Mouse (Mus musculus): ENCODE results near the gene Tbx2.

The Tbx2 gene

GRCm38 (mm10) chr11:85839258-85840030 lies 7.1 kb downstream of the Tbx2 start:
- in situ Hi-C loops (cut with MseI, MboI), result no loop called here

- in situ Hi-C loops (cut with MseI, MboI), result no loop called here
Measured at GRCm38 (mm10) chr11:85840031-85840802, 7.9 kb downstream of the Tbx2 start.

- in situ Hi-C loops (cut with MseI, MboI), result no loop called here
Measured at GRCm38 (mm10) chr11:85840803-85841145, 8.4 kb downstream of the Tbx2 start.

- in situ Hi-C loops (cut with MseI, MboI), result no loop called here
Measured at GRCm38 (mm10) chr11:85841211-85841681, 8.9 kb downstream of the Tbx2 start.

GRCm38 (mm10) chr11:85841980-85842379 lies 9.6 kb downstream of the Tbx2 start:
- in situ Hi-C loops (cut with MseI, MboI), result no loop called here

- in situ Hi-C loops (cut with MseI, MboI), result no loop called here
Measured at GRCm38 (mm10) chr11:85842596-85843346, 10.4 kb downstream of the Tbx2 start.

GRCm38 (mm10) chr11:85843347-85843692 lies 11.0 kb downstream of the Tbx2 start:
- in situ Hi-C loops (cut with MseI, MboI), result no loop called here

GRCm38 (mm10) chr11:85844144-85844965 lies 12.0 kb downstream of the Tbx2 start:
- in situ Hi-C loops (cut with MseI, MboI), result no loop called here

GRCm38 (mm10) chr11:85844971-85845370 lies 12.6 kb downstream of the Tbx2 start:
- in situ Hi-C loops (cut with MseI, MboI), result no loop called here

GRCm38 (mm10) chr11:85845921-85846320 lies 13.6 kb downstream of the Tbx2 start:
- in situ Hi-C loops (cut with MseI, MboI), result no loop called here

GRCm38 (mm10) chr11:85846509-85846908 lies 14.2 kb downstream of the Tbx2 start:
- in situ Hi-C loops (cut with MseI, MboI), result no loop called here

GRCm38 (mm10) chr11:85849037-85849436 lies 16.7 kb downstream of the Tbx2 start:
- in situ Hi-C loops (cut with MseI, MboI), result no loop called here

GRCm38 (mm10) chr11:85850233-85850632 lies 17.9 kb downstream of the Tbx2 start, which contains the start of gene Gm11444:
Gene Gm11444 (minus strand): TSS chr11:85850333.
- in situ Hi-C loops (cut with MseI, MboI), result loop anchor here (5.0 to 10.0 kb wide), 2 partner anchors 122 to 215 kb away; no protein-coding TSS in a partner anchor

- in situ Hi-C loops (cut with MseI, MboI), result loop anchor here (5.0 to 10.0 kb wide), 2 partner anchors 122 to 214 kb away; no protein-coding TSS in a partner anchor
Measured at GRCm38 (mm10) chr11:85850758-85851157, 18.4 kb downstream of the Tbx2 start.

GRCm38 (mm10) chr11:85857997-85858698 lies 25.8 kb downstream of the Tbx2 start:
- in situ Hi-C loops (cut with MseI, MboI), result loop anchor here in 1 of 2 experiments (10.0 kb wide), 1 partner anchor 207 kb away; no protein-coding TSS in a partner anchor

GRCm38 (mm10) chr11:85864363-85864762 lies 32.0 kb downstream of the Tbx2 start:
- in situ Hi-C loops (cut with MseI, MboI), result loop anchor here (5.0 to 10.0 kb wide), 2 partner anchors 308 to 310 kb away; no protein-coding TSS in a partner anchor

- in situ Hi-C loops (cut with MseI, MboI), result no loop called here
Measured at GRCm38 (mm10) chr11:85876059-85876788, 43.9 kb downstream of the Tbx2 start.

- in situ Hi-C loops (cut with MseI, MboI), result no loop called here
Measured at GRCm38 (mm10) chr11:85884498-85884897, 52.1 kb downstream of the Tbx2 start.

- in situ Hi-C loops (cut with MseI, MboI), result no loop called here
Measured at GRCm38 (mm10) chr11:85885665-85886428, 53.5 kb downstream of the Tbx2 start, which contains the start of gene Tbx4. Gene Tbx4 (plus strand): TSS chr11:85886422.

All from mouse trophoblast stem cell (cell line).